Mouse (Mus musculus) urinary bladder, adult 2 months (tissue): ENCODE measurements at regions not wholly inside any gene's neighbourhood (a gene's known extent, or its start where the extent isn't known, plus 50 kb on each side); places are given as distances from the start of the nearest gene placed in this dataset.
A peak's percentile ranks its signal among the peaks of the same experiment; 100 is the strongest.

ENCODE experiments used
- DNase-seq: peaks from one replicate; pipeline ENCODE4 v3.0.0; 2022; ENCODE audit warnings: low spot score

GRCm38 (mm10) chr1:159034952-159035351, 54.7 kb upstream of the Pappa2 start:
- DNase-seq: no peak

DNA sequence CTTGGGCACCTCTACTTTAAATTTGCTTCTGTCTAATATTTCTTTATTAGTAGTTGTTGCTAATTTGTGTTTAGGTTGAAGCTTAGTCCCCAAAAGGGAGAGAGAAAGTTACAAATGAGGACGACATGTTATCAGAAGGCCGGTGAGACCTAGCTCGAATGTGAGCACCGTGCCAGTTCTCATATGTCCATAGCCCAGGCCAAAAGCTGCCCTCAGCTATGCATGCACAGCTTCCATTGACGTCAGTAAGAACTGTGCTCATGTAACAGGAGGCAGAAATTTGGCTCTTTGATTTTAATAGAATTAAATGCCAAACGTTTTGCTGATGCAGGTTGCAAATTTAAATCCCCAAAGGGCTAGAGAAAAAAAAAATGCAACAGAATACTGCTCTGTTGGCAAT, 56.1 kb upstream of the Pappa2 start:
- no peak for DNase-seq

DNA sequence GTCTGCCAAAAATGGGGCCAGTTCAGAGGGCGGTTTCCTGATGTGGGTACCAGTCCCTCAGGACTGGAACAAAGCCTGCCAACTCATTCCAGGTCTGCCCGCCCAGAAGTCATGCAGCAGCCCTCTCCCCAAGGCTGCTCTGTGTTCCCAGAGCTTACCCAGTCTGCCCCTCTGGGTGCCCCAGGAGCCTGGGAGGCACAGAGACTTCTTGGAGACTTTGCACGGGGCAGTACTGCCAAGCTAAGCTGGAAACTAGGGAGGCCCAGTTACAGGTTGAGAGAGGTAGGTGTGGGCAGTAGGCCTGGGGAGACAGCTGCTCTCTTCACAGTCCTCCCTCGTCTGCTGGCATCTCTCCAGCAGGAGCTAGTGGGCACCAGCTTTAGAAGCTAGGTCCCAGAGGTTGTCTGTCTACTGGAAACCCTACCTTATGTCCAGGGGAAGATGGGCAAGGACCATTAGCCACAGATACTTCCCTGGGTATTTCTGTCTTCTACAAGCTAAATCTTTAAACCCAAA, 65.6 kb upstream of the Pappa2 start:
- no peak for DNase-seq

GRCm38 (mm10) chr1:159065024-159065423, 84.7 kb upstream of the Pappa2 start:
- no peak for DNase-seq

GRCm38 (mm10) chr1:159099205-159099604, 118.9 kb upstream of the Pappa2 start:
- no peak for DNase-seq

- DNase-seq: no peak
Observed at GRCm38 (mm10) chr1:159122201-159122600, 109.9 kb upstream of the Cop1 start.

GRCm38 (mm10) chr1:159124874-159125273, 107.2 kb upstream of the Cop1 start:
- no peak for DNase-seq

DNA sequence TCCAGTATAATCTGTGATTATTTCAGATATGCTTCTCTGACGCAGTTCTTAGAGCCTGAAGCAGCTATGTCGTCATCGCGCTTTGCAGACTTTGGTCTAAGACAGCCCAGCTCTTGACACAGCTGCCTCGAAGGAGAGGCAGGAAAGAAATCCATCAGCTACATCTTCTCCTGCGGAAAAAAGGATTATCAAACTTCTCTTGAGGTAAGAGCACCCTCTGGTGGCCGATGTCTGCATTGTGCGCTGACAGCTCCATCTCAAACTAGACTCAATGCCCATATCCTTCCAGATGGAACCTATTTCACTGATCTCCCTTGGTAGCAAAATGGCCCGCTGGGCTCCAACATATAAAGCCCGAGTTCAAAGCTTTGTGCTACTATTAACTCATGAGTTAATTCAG, 96.8 kb upstream of the Cop1 start:
- peak; percentile 44 for DNase-seq

DNA sequence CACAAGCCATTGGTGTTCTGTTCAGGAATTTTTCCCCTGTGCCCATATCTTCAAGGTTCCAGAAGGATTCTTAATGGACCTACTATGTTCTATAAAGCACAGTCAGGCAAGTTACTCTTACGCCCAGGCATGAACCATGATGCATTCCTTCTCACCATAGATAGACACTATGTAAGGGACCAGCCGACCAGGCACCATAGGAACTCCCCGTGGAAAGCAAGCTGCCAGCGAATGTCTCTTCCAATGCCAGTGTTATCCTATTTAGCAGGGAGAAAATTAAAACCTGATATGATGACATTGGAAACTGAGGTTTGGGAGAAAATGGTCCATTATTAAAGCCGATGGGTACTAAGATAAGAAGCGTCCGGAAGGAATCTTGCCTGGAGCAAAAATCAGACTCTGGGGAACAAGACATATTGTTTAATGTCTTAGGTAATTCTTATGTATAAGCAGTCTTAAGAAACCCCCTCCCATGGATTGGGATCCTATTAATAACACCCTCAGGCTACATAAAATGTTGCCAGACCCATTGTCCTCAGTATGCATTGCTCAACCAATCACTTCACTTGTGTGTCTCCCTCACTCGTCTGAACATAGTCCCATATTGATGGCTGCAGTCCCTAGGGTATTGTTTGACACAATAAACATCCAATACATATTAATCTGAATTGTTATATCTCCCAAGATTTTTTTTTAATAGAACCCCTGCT, 84.2 kb upstream of the Cop1 start:
- DNase-seq: no peak

- no peak for DNase-seq
Observed at GRCm38 (mm10) chr1:159148498-159149187, 83.5 kb upstream of the Cop1 start.

GRCm38 (mm10) chr1:159149207-159149606, 82.9 kb upstream of the Cop1 start:
- DNase-seq: no peak

- DNase-seq: no peak
Observed at GRCm38 (mm10) chr1:159149721-159150120, 82.4 kb upstream of the Cop1 start.

- DNase-seq: no peak
Observed at GRCm38 (mm10) chr1:159150351-159150750, 81.8 kb upstream of the Cop1 start.

DNA sequence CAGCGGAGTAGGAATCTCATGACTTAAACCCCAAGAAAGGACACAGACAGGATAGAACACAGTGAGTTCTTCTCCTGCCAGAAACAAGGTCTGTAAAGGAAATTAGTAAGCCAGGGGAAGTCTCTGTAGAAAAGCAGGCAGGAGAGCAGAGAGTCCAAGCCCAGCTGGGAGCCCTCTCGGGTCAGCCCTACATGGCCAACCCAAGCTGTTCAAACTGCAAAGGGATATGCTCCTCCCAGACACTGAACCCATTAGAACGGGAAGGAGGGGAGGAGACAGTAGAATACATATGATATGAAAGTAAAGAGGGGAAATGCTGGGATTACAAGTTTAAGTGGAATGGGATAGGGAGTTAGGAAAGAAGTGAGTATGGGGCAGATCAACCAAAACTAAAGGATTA, 75.7 kb upstream of the Cop1 start:
- no peak for DNase-seq

DNA sequence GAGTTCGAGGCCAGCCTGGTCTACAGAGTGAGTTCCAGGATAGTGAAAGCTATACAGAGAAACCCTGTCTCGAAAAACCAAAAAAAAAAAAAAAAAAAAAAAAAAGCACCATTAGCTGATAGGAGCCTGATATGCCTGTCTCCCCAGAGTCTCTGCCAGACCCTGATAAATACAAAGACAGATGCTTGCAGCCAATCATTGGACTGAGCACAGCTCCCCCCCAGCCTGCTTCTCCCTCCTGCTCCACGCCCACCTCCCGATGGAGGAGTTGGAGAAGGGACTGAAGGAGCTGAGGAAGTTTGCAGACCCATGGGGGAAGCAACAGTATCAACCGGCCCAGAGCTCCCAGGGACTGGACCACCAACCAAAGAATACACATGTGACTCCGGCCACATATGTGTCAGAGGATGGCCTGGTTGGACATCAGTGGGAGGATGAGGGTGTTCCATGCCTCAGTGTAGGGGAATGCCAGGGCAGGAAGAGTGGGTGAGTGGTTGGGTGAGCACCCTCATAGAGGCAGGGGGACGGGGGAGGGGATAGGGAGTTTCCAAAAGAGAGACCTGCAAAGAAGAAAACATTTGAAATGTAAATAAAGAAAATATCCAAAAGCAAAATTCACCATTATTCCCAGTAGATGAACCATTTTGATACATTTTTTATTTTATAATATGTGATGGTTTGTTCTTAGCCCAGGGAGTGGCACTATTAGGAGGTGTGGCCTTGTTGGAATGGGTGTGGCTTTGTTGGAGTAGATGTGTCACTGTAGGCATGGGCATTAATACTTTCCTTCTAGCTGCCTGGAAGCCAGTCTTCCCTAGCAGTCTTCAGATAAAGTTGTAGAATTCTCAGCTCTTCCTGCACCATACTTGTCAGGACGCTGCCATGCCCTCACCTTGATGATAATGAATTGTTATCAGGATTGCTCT, 71.8 kb upstream of the Cop1 start:
- no peak for DNase-seq

GRCm38 (mm10) chr1:159163113-159163885, 68.8 kb upstream of the Cop1 start:
- no peak for DNase-seq

DNA sequence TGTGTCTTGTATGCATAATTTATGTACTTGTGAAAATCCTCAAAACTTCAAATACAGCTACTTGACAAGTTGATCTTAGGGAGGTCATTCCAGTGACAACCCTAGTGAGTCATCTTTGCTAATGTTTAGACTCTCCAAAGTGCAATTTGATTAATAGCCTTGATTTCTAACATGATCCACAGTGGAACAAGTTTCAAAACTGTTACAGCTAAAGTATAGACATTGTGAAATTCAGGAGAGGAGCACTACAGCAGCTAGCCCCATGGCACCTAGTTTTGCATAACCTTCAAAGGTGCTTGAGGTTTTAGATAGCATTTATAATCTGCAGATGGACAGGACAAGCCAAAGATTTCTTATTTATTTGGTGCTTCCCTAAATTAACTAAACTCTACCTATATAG, 50.1 kb upstream of the Cop1 start:
- DNase-seq: no peak
